Mouse (Mus musculus): Measurements from ENCODE around the gene Yy2. TPM values are rescaled to one million over a fixed set of nuclear protein-coding genes. Genes with fewer than 3 reads are reported as not detected.

Gene Yy2
- total RNA-seq, 1 experiment: 10.1 TPM

DNA sequence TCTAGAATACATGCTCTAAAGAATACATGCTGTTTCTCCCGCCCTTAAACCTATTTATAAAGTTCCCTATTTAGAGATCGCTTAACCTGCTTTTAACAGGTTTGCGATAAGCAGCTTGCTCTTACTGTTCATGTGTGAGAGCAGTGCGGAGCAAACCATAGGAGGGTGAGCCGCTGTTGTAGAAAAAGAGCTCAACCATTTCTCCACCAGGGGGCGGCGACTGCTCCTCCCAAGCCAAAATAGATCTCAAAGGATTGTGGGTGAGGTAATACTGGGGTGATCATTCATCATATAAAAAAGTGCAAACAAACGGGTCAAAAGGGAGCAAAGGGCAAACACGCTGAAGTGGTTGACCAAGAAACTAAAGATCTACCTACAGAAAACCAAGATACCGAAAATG, 5.0 kb downstream of the Yy2 start:
- H3K9me3 ChIP-seq (ENCODE audit: control insufficient read depth, insufficient read depth, low read depth, low read length): no peaks in the 10 kb centered on the region
- no peak for DNase-seq (ENCODE audit: low read depth, low spot score)
- no peak overlapping the region for H3K27ac ChIP-seq (ENCODE audit: insufficient read depth, low read depth, low read length, poor library complexity, severe bottlenecking)
- no peak overlapping the region for H3K4me3 ChIP-seq (ENCODE audit: insufficient read depth in 1 of 2, low read depth in 1 of 2, low read length in 2 of 2, poor library complexity in 1 of 2, severe bottlenecking in 1 of 2)
- in situ Hi-C loops (cut with MboI; ENCODE audit: low sequenced_read_pairs in 2 of 2, unreplicated experiment in 2 of 2): no loop called here
- H3K9ac ChIP-seq (ENCODE audit: insufficient read depth, low read depth, low read length, poor library complexity, severe bottlenecking): no peak overlapping the region
- peaks cover 3% of the 10 kb centered on the region; the same call in 1 of the 2 replicates for H3K36me3 ChIP-seq (ENCODE audit: control insufficient read depth, insufficient read depth, low read length, poor library complexity, severe bottlenecking)
- no peaks in the 10 kb centered on the region for H3K4me1 ChIP-seq (ENCODE audit: control insufficient read depth in 2 of 2, insufficient read depth in 2 of 2, low read length in 2 of 2, poor library complexity in 1 of 2)
- TF ChIP-seq ZNF384 (IDR thresholded peaks at IDR 0.05; ENCODE audit: low read depth, low read length) (no peak), CHD2 (IDR thresholded peaks at IDR 0.05; ENCODE audit: low read depth, low read length) (no peak), MAFK (IDR thresholded peaks at IDR 0.05; ENCODE audit: insufficient read depth, low read depth, low read length) (no peak), HCFC1 (IDR thresholded peaks at IDR 0.05; ENCODE audit: borderline replicate concordance, insufficient read depth, low read length) (no peak), ZC3H11A (IDR thresholded peaks at IDR 0.05; ENCODE audit: borderline replicate concordance, low read depth, low read length) (no peak)

GRCm38 (mm10) chrX:157547082-157547481, 21.7 kb downstream of the Yy2 start:
- peak; percentile 40 for DNase-seq (ENCODE audit: low read depth, low spot score)
- peaks cover 0 to 1% of the 10 kb centered on the region in 2 experiments; a peak in 1 of 4 replicates for H3K4me1 ChIP-seq (ENCODE audit: control insufficient read depth in 2 of 2, insufficient read depth in 2 of 2, low read length in 2 of 2, poor library complexity in 1 of 2)
- in situ Hi-C loops (cut with MboI; ENCODE audit: low sequenced_read_pairs in 2 of 2, unreplicated experiment in 2 of 2): no loop called here
- H3K9me3 ChIP-seq (ENCODE audit: control insufficient read depth, insufficient read depth, low read depth, low read length): no peaks in the 10 kb centered on the region
- TF ChIP-seq ZC3H11A (IDR thresholded peaks at IDR 0.05; ENCODE audit: borderline replicate concordance, low read depth, low read length) (no peak), HCFC1 (IDR thresholded peaks at IDR 0.05; ENCODE audit: borderline replicate concordance, insufficient read depth, low read length) (no peak), ZNF384 (IDR thresholded peaks at IDR 0.05; ENCODE audit: low read depth, low read length) (no peak), MAFK (IDR thresholded peaks at IDR 0.05; ENCODE audit: insufficient read depth, low read depth, low read length) (no peak), CHD2 (IDR thresholded peaks at IDR 0.05; ENCODE audit: low read depth, low read length) (peak; percentile 28; the same call in 1 of the 2 replicates)
- H3K4me3 ChIP-seq (ENCODE audit: insufficient read depth in 1 of 2, low read depth in 1 of 2, low read length in 2 of 2, poor library complexity in 1 of 2, severe bottlenecking in 1 of 2): no peak overlapping the region
- no peak overlapping the region for H3K9ac ChIP-seq (ENCODE audit: insufficient read depth, low read depth, low read length, poor library complexity, severe bottlenecking)
- no peak overlapping the region for H3K27ac ChIP-seq (ENCODE audit: insufficient read depth, low read depth, low read length, poor library complexity, severe bottlenecking)
- H3K36me3 ChIP-seq (ENCODE audit: control insufficient read depth, insufficient read depth, low read length, poor library complexity, severe bottlenecking): no peaks in the 10 kb centered on the region; the same call in 1 of the 2 replicates

Other genes starting within 250 kb of the Yy2 start
- gene Phex, start 153.7 kb downstream of the Yy2 start, total RNA-seq (2012; rRNA removed): 0.36 and 1.1 TPM in 2 replicates
- gene Sms, start 76.7 kb downstream of the Yy2 start, total RNA-seq (2012; rRNA removed): 82.0 and 90.8 TPM in 2 replicates
- gene Mbtps2, start 29.7 kb upstream of the Yy2 start, total RNA-seq (2012; rRNA removed): 17.6 and 23.4 TPM in 2 replicates
- not detected in 2 replicates for gene Smpx, start 129.9 kb upstream of the Yy2 start, total RNA-seq (2012; rRNA removed)
- gene Klhl34, start 249.4 kb upstream of the Yy2 start, total RNA-seq (2012; rRNA removed): 1.1 and 1.2 TPM in 2 replicates

Measured in ES-E14 (cell line).